Mouse (Mus musculus) adrenal gland, postnatal 36 days (tissue): ENCODE results near the gene Spata33. TPM values are rescaled to one million over a fixed set of nuclear protein-coding genes. Genes with fewer than 3 reads are reported as not detected.

ENCODE experiments used
- total RNA-seq, 2 experiments: library from RNA; stranded (reverse); gene quantifications; 2 replicates each; pipeline ENCODE4 v1.2.3; 2021

The Spata33 gene
- total RNA-seq, 2 experiments from 2014 or later, result 2.9 to 3.7 TPM

Other genes with a start within 250 kb of the Spata33 start
- 10 to 100 TPM; 80.6 to 81.1 TPM for gene Ankrd11, start 170.6 kb upstream of the Spata33 start, total RNA-seq
- 10 to 100 TPM; 82.4 to 92.7 TPM for gene Spg7, start 149.9 kb upstream of the Spata33 start, total RNA-seq
- gene Rpl13, start 110.5 kb upstream of the Spata33 start, total RNA-seq, result 100 to 1,000 TPM; 706 to 750 TPM
- 1 to 10 TPM; 3.6 to 5.0 TPM for gene Cpne7, start 95.5 kb upstream of the Spata33 start, total RNA-seq
- gene Sult5a1, start 54.5 kb upstream of the Spata33 start, total RNA-seq, result 1 to 10 TPM; 5.6 to 5.8 TPM
- 10 to 100 TPM; 39.9 to 47.2 TPM for gene Dpep1, start 26.6 kb upstream of the Spata33 start, total RNA-seq
- gene Chmp1a, start 69 bp upstream of the Spata33 start, total RNA-seq, result 100 to 1,000 TPM in 1 of 2 experiments, 10 to 100 TPM in 1; 77.5 to 108 TPM
- gene Cdk10, start 12.0 kb downstream of the Spata33 start, total RNA-seq, result 10 to 100 TPM; 49.0 to 58.6 TPM
- 10 to 100 TPM; 16.8 to 21.4 TPM for gene Spata2l, start 23.4 kb downstream of the Spata33 start, total RNA-seq
- gene Zfp276, start 41.4 kb downstream of the Spata33 start, total RNA-seq, result 10 to 100 TPM; 19.4 to 27.9 TPM
- gene Vps9d1, start 41.5 kb downstream of the Spata33 start, total RNA-seq, result 10 to 100 TPM; 21.1 to 28.1 TPM
- gene Fanca, start 105.7 kb downstream of the Spata33 start, total RNA-seq, result 10 to 100 TPM in 1 of 2 experiments, 1 to 10 TPM in 1; 1.9 to 10.5 TPM
- gene Spire2, start 119.9 kb downstream of the Spata33 start, total RNA-seq, result 1 to 10 TPM; 1.1 to 1.4 TPM
- gene Tcf25, start 160.9 kb downstream of the Spata33 start, total RNA-seq, result 100 to 1,000 TPM; 213 to 255 TPM
- not detected for gene Mc1r, start 194.3 kb downstream of the Spata33 start, total RNA-seq
- 1 to 10 TPM; 4.5 to 4.7 TPM for gene Tubb3, start 198.6 kb downstream of the Spata33 start, total RNA-seq
- gene Def8, start 210.7 kb downstream of the Spata33 start, total RNA-seq, result 10 to 100 TPM; 21.7 to 32.6 TPM